Mouse (Mus musculus): Measurements from ENCODE around the gene Hoxd3.

- no peak for TF ChIP-seq EP300 (IDR thresholded peaks at IDR 0.05; ENCODE audit: low read depth in 1 of 2, low read length in 2 of 2)
- TF ChIP-seq TAL1 (IDR thresholded peaks at IDR 0.05; ENCODE audit: low read length): no peak
- no peak for TF ChIP-seq NELFE (IDR thresholded peaks at IDR 0.05; ENCODE audit: low read depth, low read length)
- no peak for TF ChIP-seq TBP (IDR thresholded peaks at IDR 0.05; ENCODE audit: low read depth, low read length)
- no peak for TF ChIP-seq CTCF (IDR thresholded peaks at IDR 0.05 in 2 of 3, conservative IDR thresholded peaks at IDR 0.05 in 1 of 3; ENCODE audit: control insufficient read depth in 1 of 3, insufficient read depth in 1 of 3, low read depth in 2 of 3, low read length in 3 of 3, poor library complexity in 1 of 3, severe bottlenecking in 1 of 3)
- TF ChIP-seq ETS1 (IDR thresholded peaks at IDR 0.05; ENCODE audit: low read depth, low read length): no peak
- TF ChIP-seq POLR2AphosphoS2 (IDR thresholded peaks at IDR 0.05; ENCODE audit: low read length): no peak
- TF ChIP-seq TCF12 (IDR thresholded peaks at IDR 0.05; ENCODE audit: low read depth, low read length): no peak
- TF ChIP-seq ZC3H11A (IDR thresholded peaks at IDR 0.05; ENCODE audit: low read depth, low read length): no peak
- TF ChIP-seq GATA1 (IDR thresholded peaks at IDR 0.05; ENCODE audit: low read depth, low read length): no peak
- no peak for TF ChIP-seq USF2 (IDR thresholded peaks at IDR 0.05; ENCODE audit: borderline replicate concordance in 1 of 2, insufficient read depth in 1 of 2, low read depth in 1 of 2, low read length in 2 of 2)
Measured at GRCm38 (mm10) chr2:74686988-74687697, 24.6 kb upstream of the Hoxd3 start.
